21 mouse cellular contexts compared by ENCODE assay signal in genomic region chr11:74919249-74919648, GRCm38 (mm10).
"Had no signal": no experiment of that assay in that cellular context is flagged by ENCODE, and none has a peak within 500 bp of the region (broad histone marks: within the 10 kb centered on the region; RNA-seq: fewer than 3 reads in every experiment).

No protein-coding gene starts in this region.

- H3K4me3 ChIP-seq: kidney, embryonic 15.5 days; limb, embryonic 10.5 days; limb, embryonic 13.5 days; liver, embryonic 12.5 days; liver, embryonic 15.5 days; lung, embryonic 15.5 days; megakaryocyte, embryonic 14.5 days; midbrain, embryonic 10.5 days; midbrain, embryonic 15.5 days; neural tube, embryonic 12.5 days; neural tube, embryonic 15.5 days had no signal

- ATAC-seq: liver, embryonic 12.5 days; midbrain, embryonic 15.5 days had no signal

- H3K9ac ChIP-seq: kidney, embryonic 15.5 days; limb, embryonic 13.5 days; liver, embryonic 12.5 days; liver, embryonic 15.5 days; lung, embryonic 15.5 days; midbrain, embryonic 15.5 days; neural tube, embryonic 12.5 days; neural tube, embryonic 15.5 days had no signal

- H3K4me1 ChIP-seq: limb, embryonic 10.5 days; lung, embryonic 15.5 days; midbrain, embryonic 10.5 days; neural tube, embryonic 12.5 days had no signal

- DNase-seq: kidney, adult 8-10 months; kidney, postnatal 10 days; kidney, postnatal 36 days; layer of hippocampus, postnatal 36 days; liver; lung, adult 18-20 months; lung, postnatal 10 days; lung, postnatal 36 days; thymus, adult 18-20 months; thymus, postnatal 36 days had no signal

- H3K27ac ChIP-seq: kidney, embryonic 15.5 days; limb, embryonic 10.5 days; limb, embryonic 13.5 days; liver, embryonic 12.5 days; liver, embryonic 15.5 days; lung, embryonic 15.5 days; midbrain, embryonic 10.5 days; midbrain, embryonic 15.5 days; neural tube, embryonic 12.5 days; neural tube, embryonic 15.5 days had no signal

- H3K9me3 ChIP-seq: kidney, embryonic 15.5 days; limb, embryonic 10.5 days; limb, embryonic 13.5 days; liver, embryonic 12.5 days; liver, embryonic 15.5 days; lung, embryonic 15.5 days; megakaryocyte, embryonic 14.5 days; midbrain, embryonic 10.5 days; midbrain, embryonic 15.5 days; neural tube, embryonic 12.5 days; neural tube, embryonic 15.5 days had no signal

- H3K27me3 ChIP-seq: kidney, embryonic 15.5 days; limb, embryonic 13.5 days; liver, embryonic 12.5 days; liver, embryonic 15.5 days; lung, embryonic 15.5 days; megakaryocyte, embryonic 14.5 days; midbrain, embryonic 15.5 days; neural tube, embryonic 12.5 days; neural tube, embryonic 15.5 days had no signal

- H3K4me2 ChIP-seq: kidney, embryonic 15.5 days; limb, embryonic 13.5 days; liver, embryonic 12.5 days; liver, embryonic 15.5 days; lung, embryonic 15.5 days; midbrain, embryonic 15.5 days; neural tube, embryonic 12.5 days; neural tube, embryonic 15.5 days had no signal
